Mouse (Mus musculus): ENCODE measurements around the gene Snrpb. TPM values are rescaled to one million over a fixed set of nuclear protein-coding genes. Genes with fewer than 3 reads are reported as not detected.

Gene Snrpb
- polyA plus RNA-seq, 1 experiment, result 585 TPM

DNA sequence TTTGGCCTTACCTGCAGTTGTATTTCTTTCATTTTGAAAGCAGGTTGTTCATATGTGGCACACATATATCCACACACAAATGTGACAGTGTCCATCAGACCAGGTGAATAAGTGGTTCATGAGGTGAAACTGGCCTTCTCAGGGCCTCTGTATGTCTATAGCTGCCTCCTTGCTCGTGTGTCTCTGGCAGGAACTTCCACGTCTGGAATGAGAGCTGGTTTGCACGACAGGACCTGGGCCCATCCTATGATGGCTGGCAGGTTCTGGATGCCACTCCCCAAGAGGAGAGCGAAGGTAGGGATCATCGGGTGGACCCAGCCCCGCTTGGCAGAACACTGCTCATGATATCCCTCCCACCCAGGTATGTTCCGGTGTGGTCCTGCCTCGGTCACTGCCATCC lies 36.2 kb downstream of the Snrpb start:
- Histone ChIP-seq H3K36me3 (ENCODE audit: control insufficient read depth, insufficient read depth) (no peaks in the 10 kb centered on the region), H3K4me3 (ENCODE audit: insufficient read depth, poor library complexity, severe bottlenecking) (no peak overlapping the region), H3K27me3 (ENCODE audit: control insufficient read depth, insufficient read depth, insufficient read length) (peaks cover 3% of the 10 kb centered on the region), H3K79me3 (ENCODE audit: low read depth) (no peaks in the 10 kb centered on the region), H3K79me2 (ENCODE audit: control insufficient read depth, insufficient read depth) (no peaks in the 10 kb centered on the region), H3ac (ENCODE audit: control insufficient read depth, insufficient read length, low read depth) (no peak overlapping the region)
- no peak for TF ChIP-seq FOSL1 (IDR thresholded peaks at IDR 0.05; ENCODE audit: insufficient read depth, low read length, poor library complexity, severe bottlenecking)
- TF ChIP-seq CTCF (IDR thresholded peaks at IDR 0.05; ENCODE audit: control insufficient read depth, insufficient read depth, insufficient read length), result no peak
- TF ChIP-seq MAX (IDR thresholded peaks at IDR 0.05), result no peak
- TF ChIP-seq CEBPB (IDR thresholded peaks at IDR 0.05; ENCODE audit: low read depth), result no peak

GRCm38 (mm10) chr2:130129687-130130086 lies 49.5 kb downstream of the Snrpb start:
- TF ChIP-seq USF1 (IDR thresholded peaks at IDR 0.05; ENCODE audit: low read depth) (no peak), MAX (IDR thresholded peaks at IDR 0.05) (no peak), FOSL1 (IDR thresholded peaks at IDR 0.05; ENCODE audit: insufficient read depth, low read length, poor library complexity, severe bottlenecking) (no peak), CEBPB (IDR thresholded peaks at IDR 0.05; ENCODE audit: low read depth) (no peak)

DNA sequence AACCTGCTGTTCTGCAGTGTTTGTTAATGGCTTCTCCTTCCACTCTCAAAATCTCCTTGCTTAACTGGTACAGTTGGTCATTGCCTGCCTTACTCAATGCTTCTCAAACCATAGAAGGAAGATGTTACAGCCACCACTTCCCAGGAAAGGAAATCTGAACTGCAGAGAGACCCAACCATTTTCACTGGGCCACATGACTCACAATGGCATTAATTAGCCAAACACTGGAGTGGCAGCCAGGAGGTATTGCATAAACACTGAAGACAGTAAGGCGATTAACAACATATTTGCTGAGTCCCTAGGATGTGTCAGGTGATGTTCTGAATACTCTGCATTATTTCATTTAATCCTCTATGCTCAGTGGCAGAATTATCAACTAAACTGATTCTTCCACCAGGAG lies 53.1 kb downstream of the Snrpb start:
- Histone ChIP-seq H3K36me3 (ENCODE audit: control insufficient read depth, insufficient read depth) (no peaks in the 10 kb centered on the region), H3K79me3 (ENCODE audit: low read depth) (no peaks in the 10 kb centered on the region), H3K27me3 (ENCODE audit: control insufficient read depth, insufficient read depth, insufficient read length) (no peaks in the 10 kb centered on the region), H3K79me2 (ENCODE audit: control insufficient read depth, insufficient read depth) (no peaks in the 10 kb centered on the region), H3K4me3 (ENCODE audit: insufficient read depth, poor library complexity, severe bottlenecking) (no peak overlapping the region), H3ac (ENCODE audit: control insufficient read depth, insufficient read length, low read depth) (no peak overlapping the region)
- TF ChIP-seq USF1 (IDR thresholded peaks at IDR 0.05; ENCODE audit: low read depth) (no peak), CEBPB (IDR thresholded peaks at IDR 0.05; ENCODE audit: low read depth) (no peak), FOSL1 (IDR thresholded peaks at IDR 0.05; ENCODE audit: insufficient read depth, low read length, poor library complexity, severe bottlenecking) (no peak), CTCF (IDR thresholded peaks at IDR 0.05; ENCODE audit: control insufficient read depth, insufficient read depth, insufficient read length) (no peak)

More at GRCm38 (mm10) chr2:130129687-130130086, 49.5 kb downstream of the Snrpb start:
- H3K79me3 ChIP-seq (ENCODE audit: low read depth), result no peaks in the 10 kb centered on the region
- no peak overlapping the region for H3K4me3 ChIP-seq (ENCODE audit: insufficient read depth, poor library complexity, severe bottlenecking)
- no peak overlapping the region for H3ac ChIP-seq (ENCODE audit: control insufficient read depth, insufficient read length, low read depth)
- H3K79me2 ChIP-seq (ENCODE audit: control insufficient read depth, insufficient read depth), result no peaks in the 10 kb centered on the region
- peaks cover 1% of the 10 kb centered on the region for H3K27me3 ChIP-seq (ENCODE audit: control insufficient read depth, insufficient read depth, insufficient read length)
- no peaks in the 10 kb centered on the region for H3K36me3 ChIP-seq (ENCODE audit: control insufficient read depth, insufficient read depth)

DNA sequence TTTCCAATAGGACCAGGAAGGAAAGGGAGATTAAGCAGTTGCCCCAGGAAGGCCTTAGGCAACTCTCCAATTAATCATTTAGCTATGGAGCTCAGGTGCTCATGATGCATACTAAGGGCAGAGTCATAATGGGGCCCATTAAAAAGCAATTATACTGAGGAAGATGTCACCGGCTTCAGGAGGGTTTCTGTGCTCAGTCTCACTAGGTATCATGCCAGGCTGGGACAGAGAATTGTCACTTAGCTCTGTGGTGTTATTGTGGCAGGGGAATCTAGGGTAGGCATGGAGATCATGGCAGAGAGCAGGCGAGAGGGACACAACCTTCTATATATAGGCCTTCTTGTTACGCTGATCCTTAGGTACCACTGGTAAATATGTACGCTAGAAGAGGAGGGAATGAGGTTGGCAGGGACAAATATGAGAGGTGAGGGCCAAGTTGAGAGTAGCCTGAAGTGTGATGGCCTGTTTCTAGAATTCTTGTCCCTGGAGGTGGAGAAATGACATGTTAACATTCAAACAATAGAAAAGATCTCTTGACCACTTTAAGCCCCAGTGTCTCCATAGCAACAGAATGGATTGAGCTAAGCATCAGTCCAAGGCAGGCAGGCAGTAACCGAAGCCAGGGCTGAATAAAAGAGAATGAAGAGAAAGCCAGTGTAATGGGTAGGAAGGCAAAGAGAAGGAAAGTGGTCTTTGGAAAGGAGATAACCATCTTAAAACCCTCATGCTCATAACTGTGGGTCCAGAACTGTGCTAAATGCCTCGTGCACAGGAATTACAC lies 53.7 kb downstream of the Snrpb start:
- no peaks in the 10 kb centered on the region for H3K36me3 ChIP-seq (ENCODE audit: control insufficient read depth, insufficient read depth)
- TF ChIP-seq MYOD1 (IDR thresholded peaks at IDR 0.05; ENCODE audit: control insufficient read depth, insufficient read length, low read depth) (no peak), USF1 (IDR thresholded peaks at IDR 0.05; ENCODE audit: low read depth) (no peak), FOSL1 (IDR thresholded peaks at IDR 0.05; ENCODE audit: insufficient read depth, low read length, poor library complexity, severe bottlenecking) (no peak), CEBPB (IDR thresholded peaks at IDR 0.05; ENCODE audit: low read depth) (no peak), MAX (IDR thresholded peaks at IDR 0.05) (no peak), MYOG (IDR thresholded peaks at IDR 0.05; ENCODE audit: control insufficient read depth, extremely low read depth, insufficient read length) (no peak), CTCF (IDR thresholded peaks at IDR 0.05; ENCODE audit: control insufficient read depth, insufficient read depth, insufficient read length) (no peak)
- H3ac ChIP-seq (ENCODE audit: control insufficient read depth, insufficient read length, low read depth), result no peak overlapping the region
- H3K4me3 ChIP-seq (ENCODE audit: insufficient read depth, poor library complexity, severe bottlenecking), result no peak overlapping the region
- H3K27me3 ChIP-seq (ENCODE audit: control insufficient read depth, insufficient read depth, insufficient read length), result no peaks in the 10 kb centered on the region
- H3K79me2 ChIP-seq (ENCODE audit: control insufficient read depth, insufficient read depth), result no peaks in the 10 kb centered on the region
- no peaks in the 10 kb centered on the region for H3K79me3 ChIP-seq (ENCODE audit: low read depth)

Other genes starting within 250 kb of the Snrpb start
- gene Tgm3, start 167.1 kb downstream of the Snrpb start, polyA plus RNA-seq (2012; fragmentation: generic; extraction: Trizol), result not detected
- not detected for gene Tgm6, start 67.0 kb downstream of the Snrpb start, polyA plus RNA-seq (2012; fragmentation: generic; extraction: Trizol)
- gene Tmc2, start 15.8 kb upstream of the Snrpb start, polyA plus RNA-seq (2012; fragmentation: generic; extraction: Trizol), result not detected
- gene Nop56, start 95.0 kb upstream of the Snrpb start, polyA plus RNA-seq (2012; fragmentation: generic; extraction: Trizol), result 293 TPM
- gene Idh3b, start 105.1 kb upstream of the Snrpb start, polyA plus RNA-seq (2012; fragmentation: generic; extraction: Trizol), result 144 TPM
- gene Ebf4, start 115.8 kb upstream of the Snrpb start, polyA plus RNA-seq (2012; fragmentation: generic; extraction: Trizol), result 0.07 TPM
- gene Cpxm1, start 218.2 kb upstream of the Snrpb start, polyA plus RNA-seq (2012; fragmentation: generic; extraction: Trizol), result 0.20 TPM
- gene Gm28372, start 225.8 kb upstream of the Snrpb start, polyA plus RNA-seq (2012; fragmentation: generic; extraction: Trizol), result not detected
- gene 1700020A23Rik, start 225.9 kb upstream of the Snrpb start, polyA plus RNA-seq (2012; fragmentation: generic; extraction: Trizol), result not detected
- gene Tmem239, start 227.1 kb upstream of the Snrpb start, polyA plus RNA-seq (2012; fragmentation: generic; extraction: Trizol), result 0.02 TPM
- gene Vps16, start 244.9 kb upstream of the Snrpb start, polyA plus RNA-seq (2012; fragmentation: generic; extraction: Trizol), result 44.0 TPM
- 15.4 TPM for gene Pced1a, start 245.3 kb upstream of the Snrpb start, polyA plus RNA-seq (2012; fragmentation: generic; extraction: Trizol)

Measured in C2C12 (cell line).